Mouse (Mus musculus) thymus, adult 18-20 months (tissue): ENCODE results near the gene Gltp.

ENCODE experiments used
- DNase-seq, 2 experiments: peaks; one replicate each; pipeline ENCODE4 v3.0.0; 2022; ENCODE audit warnings: mixed read lengths in 2 of 2

Gene Gltp

GRCm38 (mm10) chr5:114655721-114656120 lies 35.1 kb downstream of the Gltp start:
- DNase-seq: no peak

GRCm38 (mm10) chr5:114653656-114654437 lies 36.9 kb downstream of the Gltp start:
- DNase-seq: no peak

- DNase-seq: no peak
These were observed 39.3 kb downstream of the Gltp start for GRCm38 (mm10) chr5:114651449-114651848.

- no peak for DNase-seq
These were observed 39.8 kb downstream of the Gltp start for GRCm38 (mm10) chr5:114651002-114651401.

GRCm38 (mm10) chr5:114648728-114649311 lies 42.0 kb downstream of the Gltp start:
- DNase-seq: no peak

GRCm38 (mm10) chr5:114647211-114647974 lies 43.4 kb downstream of the Gltp start:
- no peak for DNase-seq

GRCm38 (mm10) chr5:114645916-114646315 lies 44.9 kb downstream of the Gltp start:
- DNase-seq: no peak

GRCm38 (mm10) chr5:114644918-114645317 lies 45.9 kb downstream of the Gltp start:
- no peak for DNase-seq

- DNase-seq: no peak
These were observed 50.0 kb downstream of the Gltp start for GRCm38 (mm10) chr5:114640809-114641208.

GRCm38 (mm10) chr5:114639645-114639957 lies 51.2 kb downstream of the Gltp start:
- no peak for DNase-seq

- peak; percentile 55 to 63 for DNase-seq
These were observed 51.8 kb downstream of the Gltp start for GRCm38 (mm10) chr5:114638769-114639644.

- no peak for DNase-seq
These were observed 54.7 kb downstream of the Gltp start for GRCm38 (mm10) chr5:114636091-114636490.

- DNase-seq: no peak
These were observed 59.4 kb downstream of the Gltp start for GRCm38 (mm10) chr5:114631336-114631735.

- no peak for DNase-seq
These were observed 65.2 kb downstream of the Gltp start for GRCm38 (mm10) chr5:114625590-114625989.

GRCm38 (mm10) chr5:114620305-114620704 lies 70.5 kb downstream of the Gltp start:
- DNase-seq: no peak
